Mouse (Mus musculus) activated CD4-positive, CD25-positive, alpha-beta regulatory T cell (primary cell): Measurements from ENCODE around the gene Zmynd11. TPM values are rescaled to one million over a fixed set of nuclear protein-coding genes. Genes with fewer than 3 reads are reported as not detected.

ENCODE experiments used
- polyA plus RNA-seq, 2 experiments: library from polyadenylated mRNA; unstranded; fragments of 100-300 nt; shearing (Covaris generic); gene quantifications; one replicate each; pipeline ENCODE4 v1.2.1; 2017

The Zmynd11 gene
- polyA plus RNA-seq: 100 to 1,000 TPM; 104 to 112 TPM

DNA sequence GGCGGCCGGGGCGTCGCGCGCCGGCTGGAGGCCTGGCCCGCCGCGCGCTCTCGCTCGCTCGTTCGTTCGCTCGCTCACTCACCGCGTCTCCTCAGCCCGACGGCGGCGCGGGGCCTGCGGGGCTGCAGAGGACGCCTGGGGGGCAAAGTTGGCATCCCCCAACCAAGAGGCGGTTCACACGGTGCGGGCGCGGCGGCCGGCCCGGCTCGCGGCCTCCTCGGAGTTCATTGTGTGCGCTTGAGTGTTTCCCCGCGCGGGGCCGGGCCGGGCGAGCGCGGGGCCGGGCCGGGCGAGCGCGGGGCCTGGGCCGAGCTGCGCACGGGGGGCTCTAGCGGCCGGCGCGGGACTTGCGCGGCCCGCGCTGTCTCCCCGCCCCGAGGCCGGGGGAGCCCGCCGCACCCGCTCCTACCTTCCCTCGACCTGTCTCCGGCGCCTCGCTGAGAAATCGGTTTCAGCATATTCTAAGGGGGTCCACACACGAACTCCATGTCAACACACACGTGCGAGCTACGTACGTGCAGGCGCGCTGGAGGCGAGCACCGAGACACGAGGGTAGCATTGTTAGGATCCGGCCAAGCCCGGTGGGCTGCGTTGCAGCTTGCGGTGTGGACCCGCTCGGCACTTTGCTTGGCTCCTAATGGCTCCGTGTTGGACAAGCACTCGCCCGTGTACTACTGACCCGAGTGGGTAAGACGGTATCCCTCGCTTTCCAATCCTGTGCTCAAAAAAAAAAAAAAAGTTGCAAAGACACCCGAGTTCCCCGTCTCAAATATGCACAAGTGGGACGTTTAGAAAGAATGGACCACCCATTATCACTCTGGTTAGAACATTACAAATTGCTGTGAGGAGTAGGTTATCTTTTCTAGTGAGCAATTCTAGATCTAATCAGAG lies at the start of gene Zmynd11:
Zmynd11 (minus strand) TSS at position 685 of the 891 bp plus-strand sequence.

